Mouse (Mus musculus) liver, adult 2 months (tissue): ENCODE data around the gene Ccsap. TPM values are rescaled to one million over a fixed set of nuclear protein-coding genes. Genes with fewer than 3 reads are reported as not detected.

ENCODE experiments used
- DNase-seq: peaks from one replicate; pipeline ENCODE4 v3.0.0-alpha.2; 2011; ENCODE audit warnings: low read depth, low spot score; ENCODE audit errors: extremely low read depth
- H3K27ac ChIP-seq: fragments of 200-500 bp; replicated peaks from 2 replicates; pipeline ENCODE4 v1.5.1; 2012; ENCODE audit warnings: low read depth, mild to moderate bottlenecking, control low read depth, inconsistent platforms, low read length; ENCODE audit not compliant: insufficient read depth
- H3K27me3 ChIP-seq: fragments of 200-500 bp; 2 replicates; pipeline ENCODE4 v1.6.1; 2012; ENCODE audit warnings: mild to moderate bottlenecking, moderate library complexity, low read length, inconsistent platforms; ENCODE audit not compliant: control insufficient read depth, insufficient read depth
- H3K36me3 ChIP-seq: fragments of 200-500 bp; 2 replicates; pipeline ENCODE4 v1.6.1; 2012; ENCODE audit warnings: low read length, inconsistent platforms; ENCODE audit not compliant: control insufficient read depth, insufficient read depth
- H3K4me1 ChIP-seq: fragments of 200-500 bp; 2 replicates; pipeline ENCODE4 v1.6.1; 2011; ENCODE audit warnings: low read length; ENCODE audit not compliant: control insufficient read depth, insufficient read depth
- H3K4me3 ChIP-seq: fragments of 200-500 bp; 2 replicates; pipeline ENCODE4 v1.5.1; 2011; ENCODE audit warnings: low read depth, mild to moderate bottlenecking, control low read depth, low read length, moderate library complexity; ENCODE audit not compliant: insufficient read depth
- H3K79me2 ChIP-seq: fragments of 200-500 bp; 2 replicates; pipeline ENCODE4 v1.6.1; 2012; ENCODE audit warnings: inconsistent platforms, mild to moderate bottlenecking, low read length, moderate library complexity; ENCODE audit not compliant: control insufficient read depth, insufficient read depth
- H3K9ac ChIP-seq: fragments of 200-500 bp; 2 replicates; pipeline ENCODE4 v1.6.1; 2012; ENCODE audit warnings: low read depth, mild to moderate bottlenecking, control low read depth, inconsistent platforms, low read length
- CTCF ChIP-seq: fragments of 200-500 bp; IDR thresholded peaks from 2 replicates; pipeline ENCODE4 v1.5.1; 2011; ENCODE audit warnings: low read depth, low read length, control low read depth
- POLR2A ChIP-seq: fragments of 200-500 bp; IDR thresholded peaks from 2 replicates; pipeline ENCODE4 v1.6.1; 2011; ENCODE audit warnings: low read length, control low read depth; ENCODE audit not compliant: insufficient read depth; ENCODE audit errors: extremely low read depth
- WGBS: fragments of 180-500 bp; shearing (Covaris S2); methylation state at CpG from one replicate; pipeline ENCODE4 v1.1.7; 2018; 5-methylcytosine and 5-hydroxymethylcytosine counted together
- polyA plus RNA-seq: library from polyadenylated mRNA; depleted of rRNA; stranded (reverse); fragments of >200 nt; gene quantifications from 2 replicates; pipeline ENCODE4 v1.2.3, GENCODE M21; 2012
- total RNA-seq: library from RNA; depleted of rRNA; stranded (reverse); fragments of >200 nt; gene quantifications from 2 replicates; pipeline ENCODE4 v1.2.3, GENCODE M21; 2014

Ccsap gene
- total and polyA plus RNA-seq, 2 experiments = 0.09 to 0.12 TPM

GRCm38 (mm10) chr8:123891883-123892585, 32.0 kb upstream of the Ccsap start:
- Histone ChIP-seq H3K27ac (no peak overlapping the region), H3K79me2 (no peaks in the 10 kb centered on the region), H3K4me3 (no peak overlapping the region), H3K27me3 (peaks cover 19% of the 10 kb centered on the region), H3K9ac (no peak overlapping the region), H3K36me3 (no peaks in the 10 kb centered on the region), H3K4me1 (no peaks in the 10 kb centered on the region)
- no peak for DNase-seq
- WGBS = 4% methylated on average over 49 of the region's 49 CpGs
- TF ChIP-seq POLR2A (no peak), CTCF (no peak)

DNA sequence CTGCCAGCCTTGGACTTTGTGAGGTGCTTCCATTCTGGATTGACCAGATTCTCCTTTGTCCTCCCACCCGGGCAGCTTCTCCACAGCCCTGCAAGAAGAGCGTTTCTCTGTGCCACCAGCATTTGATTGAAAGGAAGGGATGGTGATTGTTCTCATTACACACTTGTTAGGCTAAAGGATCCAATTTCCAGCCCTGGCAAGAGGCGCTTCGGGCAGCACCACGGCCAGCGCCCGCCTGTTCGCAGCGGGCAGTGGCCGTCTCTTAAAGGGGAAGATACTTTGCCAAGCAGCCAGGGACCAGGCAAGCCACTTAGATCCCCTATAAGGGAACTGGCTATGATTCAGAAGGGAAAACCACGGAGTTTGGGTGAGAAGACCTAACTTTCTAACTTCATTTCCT, 31.3 kb upstream of the Ccsap start:
- Histone ChIP-seq H3K79me2 (no peaks in the 10 kb centered on the region), H3K27me3 (peaks cover 19% of the 10 kb centered on the region), H3K4me1 (no peaks in the 10 kb centered on the region), H3K9ac (no peak overlapping the region), H3K36me3 (no peaks in the 10 kb centered on the region), H3K4me3 (no peak overlapping the region), H3K27ac (no peak overlapping the region)
- WGBS = 2% methylated on average over 11 of the region's 11 CpGs
- TF ChIP-seq POLR2A = no peak
- DNase-seq = no peak

DNA sequence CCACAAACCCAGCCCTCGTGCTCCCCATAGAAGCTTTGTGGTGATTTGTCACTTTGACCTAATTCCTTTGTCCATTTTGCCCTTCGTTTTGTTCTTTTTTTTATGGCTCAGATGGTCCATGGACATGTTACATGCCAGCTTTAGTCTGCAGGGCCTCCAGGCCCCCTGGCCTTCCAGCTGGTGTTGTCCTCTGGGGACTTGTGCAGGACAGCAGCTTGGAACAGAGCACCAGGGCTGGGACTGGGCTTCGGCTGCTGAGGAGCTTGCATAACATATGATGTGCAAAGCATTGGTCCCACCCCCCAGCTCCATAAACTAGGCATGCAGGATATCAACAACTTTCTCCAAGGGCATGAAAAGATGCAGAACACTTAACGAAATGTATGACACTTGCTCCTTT, 29.8 kb upstream of the Ccsap start:
- H3K27me3 ChIP-seq = peaks cover 17% of the 10 kb centered on the region
- no peaks in the 10 kb centered on the region for H3K4me1 ChIP-seq
- 65% methylated on average over 4 of the region's 4 CpGs for WGBS
- no peak overlapping the region for H3K9ac ChIP-seq
- TF ChIP-seq CTCF = no peak
- no peak for TF ChIP-seq POLR2A
- H3K4me3 ChIP-seq = no peak overlapping the region
- no peaks in the 10 kb centered on the region for H3K79me2 ChIP-seq
- no peak for DNase-seq
- no peak overlapping the region for H3K27ac ChIP-seq
- no peaks in the 10 kb centered on the region for H3K36me3 ChIP-seq

DNA sequence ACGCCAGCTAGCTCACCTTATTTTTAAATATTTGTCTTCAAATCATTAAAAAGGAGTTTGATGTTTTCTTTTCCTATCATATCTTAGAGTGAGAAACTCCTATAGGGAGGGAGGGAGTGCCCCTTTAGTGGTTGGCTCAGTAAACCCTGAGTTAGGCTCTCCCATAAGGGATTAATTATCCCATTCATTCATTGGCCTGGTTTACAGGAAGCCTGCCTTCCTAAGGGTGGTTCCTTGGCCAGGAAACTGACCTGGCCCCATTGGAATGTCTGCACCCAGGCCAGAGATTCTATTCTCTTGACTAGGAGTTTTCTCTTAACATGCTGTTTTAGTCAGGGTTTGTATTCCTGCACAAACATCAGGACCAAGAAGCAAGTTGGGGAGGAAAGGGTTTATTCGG, 27.9 kb upstream of the Ccsap start:
- H3K9ac ChIP-seq = no peak overlapping the region
- H3K4me3 ChIP-seq = no peak overlapping the region
- TF ChIP-seq CTCF = no peak
- TF ChIP-seq POLR2A = no peak
- H3K36me3 ChIP-seq = no peaks in the 10 kb centered on the region
- H3K27me3 ChIP-seq = peaks cover 10% of the 10 kb centered on the region
- WGBS = 85% methylated on average over 2 of the region's 2 CpGs
- H3K4me1 ChIP-seq = no peaks in the 10 kb centered on the region
- DNase-seq = no peak
- H3K79me2 ChIP-seq = no peaks in the 10 kb centered on the region
- H3K27ac ChIP-seq = no peak overlapping the region

- no peak for DNase-seq
- H3K4me1 ChIP-seq = no peaks in the 10 kb centered on the region
- 91% methylated on average over 4 of the region's 4 CpGs for WGBS
- no peak overlapping the region for H3K27ac ChIP-seq
- H3K36me3 ChIP-seq = no peaks in the 10 kb centered on the region
- H3K4me3 ChIP-seq = no peak overlapping the region
- H3K79me2 ChIP-seq = no peaks in the 10 kb centered on the region
- TF ChIP-seq POLR2A (no peak), CTCF (no peak)
- H3K9ac ChIP-seq = no peak overlapping the region
- peaks cover 9% of the 10 kb centered on the region for H3K27me3 ChIP-seq
Measured at GRCm38 (mm10) chr8:123887163-123887562, 27.2 kb upstream of the Ccsap start.

- DNase-seq = no peak
- 0 out of 2 replicates have a peak, but pooled peaks cover 4% of the 10 kb centered on the region for H3K27me3 ChIP-seq
- WGBS = 17% methylated on average over 14 of the region's 14 CpGs
Measured at GRCm38 (mm10) chr8:123884721-123885565, 24.9 kb upstream of the Ccsap start.

More at GRCm38 (mm10) chr8:123884721-123885565, 24.9 kb upstream of the Ccsap start:
- Histone ChIP-seq H3K27ac (no peak overlapping the region), H3K4me1 (no peaks in the 10 kb centered on the region), H3K79me2 (no peaks in the 10 kb centered on the region), H3K9ac (no peak overlapping the region), H3K4me3 (no peak overlapping the region), H3K36me3 (no peaks in the 10 kb centered on the region)
- no peak for TF ChIP-seq CTCF
- no peak for TF ChIP-seq POLR2A
